Mouse (Mus musculus): ENCODE data around the gene Arl4d.
"Not testable (repeated sequence)": the region's sequence is repeated elsewhere in the genome, so short reads cannot be mapped to it uniquely, and the experiment has no call there.

- TF ChIP-seq CTCF, EP300 (IDR thresholded peaks at IDR 0.05; ENCODE audit: low read depth): not testable (repeated sequence)
Measured at GRCm38 (mm10) chr11:101620022-101620655, 45.2 kb upstream of the Arl4d start.
